Mouse (Mus musculus) B cell, adult (primary cell): ENCODE measurements around the gene Fthl17b. TPM values are rescaled to one million over a fixed set of nuclear protein-coding genes. Genes with fewer than 3 reads are reported as not detected.

ENCODE experiments used
- total RNA-seq: library from RNA; stranded (reverse); gene quantifications from 4 replicates; pipeline ENCODE4 v1.2.4, GENCODE M21; 2023; ENCODE audit not compliant: inconsistent age

Gene Fthl17b
- not detected in 4 replicates for total RNA-seq

GRCm38 (mm10) chrX:8962875-8963274, at the start of gene Fthl17b:
Gene Fthl17b (minus strand): TSS chrX:8962975.

GRCm38 (mm10) chrX:8986655-8987054, 23.9 kb upstream of the Fthl17b start, which contains the start of gene Fthl17d:
Gene Fthl17d (minus strand): TSS chrX:8986755.

GRCm38 (mm10) chrX:8976459-8976858, 13.7 kb upstream of the Fthl17b start, which contains the start of gene Fthl17c:
Gene Fthl17c (minus strand): TSS chrX:8976559.

Other genes starting within 250 kb of the Fthl17b start
- gene Ssx9, start 214.5 kb downstream of the Fthl17b start, total RNA-seq = not detected in 4 replicates
- gene Ssxb5, start 159.3 kb downstream of the Fthl17b start, total RNA-seq = not detected in 4 replicates
- gene Gm6592, start 119.0 kb downstream of the Fthl17b start, total RNA-seq = not detected in 4 replicates
- not detected in 4 replicates for gene Gm5751, start 88.7 kb downstream of the Fthl17b start, total RNA-seq
- 0.19 to 0.39 TPM (median 0.30 TPM) in 4 replicates for gene B630019K06Rik, start 70.6 kb downstream of the Fthl17b start, total RNA-seq
- not detected in 4 replicates for gene Fthl17c, start 13.6 kb upstream of the Fthl17b start, total RNA-seq
- gene Fthl17d, start 23.8 kb upstream of the Fthl17b start, total RNA-seq = not detected in 4 replicates
- not detected in 4 replicates for gene Fthl17e, start 70.5 kb upstream of the Fthl17b start, total RNA-seq
- not detected in 4 replicates for gene Fthl17f, start 100.0 kb upstream of the Fthl17b start, total RNA-seq
- not detected in 4 replicates for gene 4930402K13Rik, start 141.6 kb upstream of the Fthl17b start, total RNA-seq
- not detected in 4 replicates for gene Lancl3, start 236.9 kb upstream of the Fthl17b start, total RNA-seq